Mouse (Mus musculus) megakaryocyte, embryonic 14.5 days (primary cell): ENCODE data around the gene Vps54.

ENCODE experiments used
- FLI1 ChIP-seq: IDR thresholded peaks from 2 replicates; pipeline ENCODE4 v1.6.1; 2012; ENCODE audit warnings: low read length, inconsistent platforms, mixed read lengths
- GATA1 ChIP-seq: IDR thresholded peaks from 3 replicates; pipeline ENCODE4 v1.6.1; 2012; ENCODE audit warnings: mixed read lengths, low read length, inconsistent platforms, borderline replicate concordance

DNA sequence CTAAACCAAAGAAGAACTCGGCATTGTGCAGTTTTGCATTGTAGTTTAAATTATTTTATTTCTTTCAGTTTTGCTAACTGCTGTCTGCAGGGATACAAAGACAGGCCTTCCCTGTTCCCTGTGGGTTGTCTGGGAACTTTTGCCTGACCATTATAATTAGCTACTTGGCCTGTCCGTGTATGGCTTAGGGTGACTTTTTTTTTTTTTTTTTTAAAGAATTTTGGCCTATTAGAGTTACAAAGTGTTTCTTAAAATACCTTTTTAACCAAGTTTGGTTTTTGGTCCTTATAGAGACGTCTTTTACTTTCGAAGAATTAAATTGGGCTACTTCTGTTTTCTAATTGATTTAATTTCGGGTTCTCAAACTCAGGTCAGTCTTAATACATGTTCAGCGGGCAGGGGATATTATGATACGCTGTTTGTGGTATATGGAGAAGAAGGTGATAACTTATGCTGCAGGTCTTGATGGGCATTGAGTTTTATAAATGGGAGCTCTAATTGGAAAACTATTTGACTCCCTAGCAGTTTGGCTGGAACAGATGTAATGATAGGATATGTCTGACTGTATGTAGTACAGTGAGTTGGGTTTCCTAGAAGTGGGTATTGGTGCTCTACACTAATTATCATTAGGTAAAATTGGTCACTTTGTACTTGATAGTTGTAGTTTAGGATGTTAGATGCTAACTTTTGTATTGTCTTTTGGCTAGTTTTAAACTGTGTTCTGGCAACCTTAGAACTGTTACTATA lies 855 bp downstream of the Vps54 start:
- TF ChIP-seq GATA1 (no peak), FLI1 (no peak)
